Mouse (Mus musculus): ENCODE results near the gene Ndufaf8. TPM values are rescaled to one million over a fixed set of nuclear protein-coding genes. Genes with fewer than 3 reads are reported as not detected.

Ndufaf8 gene
- polyA plus RNA-seq, 1 experiment, result 47.0 TPM

DNA sequence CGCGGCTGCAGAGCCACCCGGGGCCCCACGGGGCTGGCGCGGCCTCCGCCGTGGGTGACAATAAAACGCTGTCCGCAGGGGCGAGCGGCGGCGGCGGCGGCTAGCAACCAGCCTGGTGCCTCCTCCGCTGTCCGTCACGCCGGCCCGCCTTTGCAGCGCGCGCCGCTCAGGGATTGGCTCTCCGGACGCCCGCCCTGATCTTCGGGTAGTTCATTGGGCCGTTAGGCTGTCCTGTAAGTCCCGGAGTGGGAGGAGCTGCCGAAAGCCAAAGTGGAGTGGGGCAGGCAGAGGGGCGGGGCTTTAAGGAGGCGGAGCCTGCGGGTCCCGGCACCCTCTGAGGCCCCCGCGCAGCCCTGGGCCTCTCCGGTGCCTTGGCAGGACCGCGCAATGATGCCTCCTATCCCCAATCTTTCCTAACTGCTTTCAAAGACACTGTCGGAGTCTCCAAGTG lies 12.0 kb upstream of the Ndufaf8 start, which contains the start of gene Cep131:
Gene Cep131 (minus strand): TSS at position 126 of the 451 bp plus-strand sequence.
- H3K36me3 ChIP-seq (ENCODE audit: control insufficient read depth, insufficient read depth, low read length), result no peaks in the 10 kb centered on the region; the same call in 1 of the 2 replicates
- H3K4me1 ChIP-seq (ENCODE audit: control insufficient read depth, insufficient read depth, low read length), result peaks cover 5% of the 10 kb centered on the region
- TF ChIP-seq POLR2A (IDR thresholded peaks at IDR 0.05; ENCODE audit: control insufficient read depth, low read depth, low read length) (no peak), CTCF (IDR thresholded peaks at IDR 0.05; ENCODE audit: control insufficient read depth, insufficient read depth, insufficient replicate concordance, low read depth, low read length) (no peak)
- H3K4me3 ChIP-seq (ENCODE audit: control insufficient read depth, low read depth, low read length), result peak within 1 kb of the TSS; percentile 85
- peak within 1 kb of the TSS; percentile 39 for H3K27ac ChIP-seq (ENCODE audit: control insufficient read depth, insufficient read depth, low read depth, low read length)
- H3K27me3 ChIP-seq (ENCODE audit: control insufficient read depth, insufficient read depth, low read length), result no peaks in the 10 kb centered on the region

DNA sequence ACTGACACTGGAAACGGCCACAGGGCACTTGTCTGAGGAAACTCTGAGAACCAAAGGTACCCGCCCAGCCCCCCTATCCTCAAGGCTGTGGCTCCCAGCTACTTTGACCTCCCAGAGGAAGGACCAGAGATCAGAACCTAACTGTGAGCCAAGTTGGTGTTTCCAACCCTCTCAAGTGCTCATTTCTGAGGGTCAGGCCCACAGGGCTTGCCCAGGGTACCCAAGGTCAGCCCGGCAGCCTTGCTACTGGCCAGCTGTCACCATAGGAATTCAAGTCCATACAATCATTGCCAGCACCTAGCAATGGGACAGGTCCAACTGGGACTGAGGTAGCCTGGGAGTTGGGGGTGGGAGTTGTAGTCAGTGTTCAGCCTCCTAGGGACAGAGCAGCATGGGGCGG lies 8.1 kb upstream of the Ndufaf8 start:
- no peak overlapping the region for H3K4me3 ChIP-seq (ENCODE audit: control insufficient read depth, low read depth, low read length)
- H3K27me3 ChIP-seq (ENCODE audit: control insufficient read depth, insufficient read depth, low read length), result no peaks in the 10 kb centered on the region
- TF ChIP-seq CTCF (IDR thresholded peaks at IDR 0.05; ENCODE audit: control insufficient read depth, insufficient read depth, insufficient replicate concordance, low read depth, low read length), result no peak
- no peak; the same call in 1 of the 2 replicates for TF ChIP-seq POLR2A (IDR thresholded peaks at IDR 0.05; ENCODE audit: control insufficient read depth, low read depth, low read length)
- peaks cover 5% of the 10 kb centered on the region for H3K4me1 ChIP-seq (ENCODE audit: control insufficient read depth, insufficient read depth, low read length)
- H3K27ac ChIP-seq (ENCODE audit: control insufficient read depth, insufficient read depth, low read depth, low read length), result no peak overlapping the region
- H3K36me3 ChIP-seq (ENCODE audit: control insufficient read depth, insufficient read depth, low read length), result no peaks in the 10 kb centered on the region; the same call in 1 of the 2 replicates

DNA sequence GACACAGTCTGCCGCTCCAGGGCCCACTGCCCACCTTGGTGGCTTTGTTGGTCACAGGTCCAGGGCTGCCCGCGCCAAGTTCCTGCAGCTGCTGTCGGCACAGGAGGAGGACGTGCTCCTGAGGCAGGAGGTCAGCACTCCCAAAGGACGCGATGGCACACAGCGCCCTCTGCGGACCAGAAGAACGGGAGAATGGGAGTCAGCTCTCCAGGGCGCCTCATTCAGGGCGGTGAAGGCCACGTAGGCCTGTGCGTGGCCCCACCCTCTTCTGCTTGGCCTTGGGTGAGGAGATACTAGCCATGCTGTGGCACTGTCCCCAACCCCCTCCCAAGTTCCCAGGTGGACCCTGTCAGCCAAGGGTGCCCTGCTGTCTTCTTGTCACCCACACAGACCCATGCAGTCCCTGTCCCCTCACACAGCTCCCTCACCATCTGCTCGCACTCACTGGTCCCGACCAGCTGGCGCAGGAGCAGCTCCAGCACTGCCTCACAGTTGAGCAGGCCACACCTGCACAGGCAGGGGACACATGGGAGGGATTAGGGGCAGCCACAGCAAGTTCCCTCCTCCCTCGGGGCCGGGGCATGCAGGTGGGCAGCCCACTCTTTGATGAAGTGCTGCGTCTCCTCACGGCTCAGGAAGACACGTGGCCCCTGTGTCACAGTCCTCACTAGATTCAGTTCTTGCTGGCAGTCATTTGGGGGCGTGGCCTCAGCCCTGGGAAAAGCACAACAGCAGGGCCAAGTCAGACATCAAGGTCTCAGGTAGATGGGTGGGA lies 5.7 kb upstream of the Ndufaf8 start:
- Histone ChIP-seq H3K36me3 (ENCODE audit: control insufficient read depth, insufficient read depth, low read length) (no peaks in the 10 kb centered on the region; the same call in 1 of the 2 replicates), H3K4me3 (ENCODE audit: control insufficient read depth, low read depth, low read length) (no peak overlapping the region), H3K4me1 (ENCODE audit: control insufficient read depth, insufficient read depth, low read length) (peaks cover 3% of the 10 kb centered on the region; the same call in 1 of the 2 replicates), H3K27ac (ENCODE audit: control insufficient read depth, insufficient read depth, low read depth, low read length) (no peak overlapping the region), H3K27me3 (ENCODE audit: control insufficient read depth, insufficient read depth, low read length) (no peaks in the 10 kb centered on the region)
- TF ChIP-seq POLR2A (IDR thresholded peaks at IDR 0.05; ENCODE audit: control insufficient read depth, low read depth, low read length), result no peak
- peak; percentile 15; the same call in 1 of the 2 replicates for TF ChIP-seq CTCF (IDR thresholded peaks at IDR 0.05; ENCODE audit: control insufficient read depth, insufficient read depth, insufficient replicate concordance, low read depth, low read length)

DNA sequence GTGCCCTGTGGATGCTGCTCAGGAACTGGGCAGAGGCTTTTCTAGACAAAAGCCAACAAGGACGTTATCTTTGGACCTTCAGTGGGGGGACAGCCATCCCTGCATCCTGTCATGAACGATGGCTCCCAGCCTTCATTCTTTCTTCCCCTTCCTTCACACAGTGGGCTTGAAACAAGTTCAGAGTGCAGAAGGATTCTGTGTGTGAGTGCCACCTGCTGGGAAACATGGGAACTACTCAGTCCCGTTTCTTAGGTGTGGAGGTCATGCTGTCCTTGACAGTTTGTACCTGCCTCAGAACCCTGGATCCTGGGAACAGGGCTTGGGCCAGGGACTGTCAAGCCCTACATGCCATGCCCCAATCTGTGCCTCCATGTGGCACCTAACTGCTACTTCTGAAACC lies 2.3 kb downstream of the Ndufaf8 start:
- Histone ChIP-seq H3K4me3 (ENCODE audit: control insufficient read depth, low read depth, low read length) (no peak overlapping the region), H3K36me3 (ENCODE audit: control insufficient read depth, insufficient read depth, low read length) (peaks cover 1% of the 10 kb centered on the region), H3K27me3 (ENCODE audit: control insufficient read depth, insufficient read depth, low read length) (no peaks in the 10 kb centered on the region), H3K4me1 (ENCODE audit: control insufficient read depth, insufficient read depth, low read length) (peaks cover 9% of the 10 kb centered on the region), H3K27ac (ENCODE audit: control insufficient read depth, insufficient read depth, low read depth, low read length) (no peak overlapping the region)
- peak; percentile 37; the same call in 1 of the 2 replicates for TF ChIP-seq CTCF (IDR thresholded peaks at IDR 0.05; ENCODE audit: control insufficient read depth, insufficient read depth, insufficient replicate concordance, low read depth, low read length)
- no peak for TF ChIP-seq POLR2A (IDR thresholded peaks at IDR 0.05; ENCODE audit: control insufficient read depth, low read depth, low read length)

DNA sequence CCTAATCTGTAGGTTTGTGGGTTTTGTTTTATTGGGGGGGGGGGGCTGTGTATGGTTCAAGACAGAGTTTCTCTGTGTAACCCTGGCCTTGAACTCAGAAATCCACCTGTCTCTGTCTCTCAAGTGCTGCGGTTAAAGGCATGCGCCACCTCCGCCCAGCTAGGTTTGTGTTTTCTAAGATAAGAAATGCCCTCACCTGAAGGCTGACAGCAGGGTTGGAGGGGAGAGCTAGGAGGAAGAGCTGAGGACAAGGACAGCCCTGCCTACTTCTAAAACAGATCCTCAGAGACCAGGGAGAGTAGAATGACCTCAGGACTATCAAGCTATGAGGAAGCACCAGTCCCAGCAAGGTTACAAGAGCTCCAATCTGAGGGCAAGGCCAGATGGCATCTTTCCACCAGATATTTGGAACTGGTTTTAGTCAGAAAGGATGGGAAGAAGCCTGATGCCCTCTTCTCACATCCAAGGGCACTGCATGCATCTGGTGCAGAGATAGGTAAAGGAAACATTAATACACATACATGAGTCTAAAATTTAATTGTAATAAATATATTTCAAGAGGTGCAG lies 4.8 kb downstream of the Ndufaf8 start:
- no peak for TF ChIP-seq CTCF (IDR thresholded peaks at IDR 0.05; ENCODE audit: control insufficient read depth, insufficient read depth, insufficient replicate concordance, low read depth, low read length)
- no peak for TF ChIP-seq POLR2A (IDR thresholded peaks at IDR 0.05; ENCODE audit: control insufficient read depth, low read depth, low read length)
- no peak overlapping the region for H3K4me3 ChIP-seq (ENCODE audit: control insufficient read depth, low read depth, low read length)
- H3K36me3 ChIP-seq (ENCODE audit: control insufficient read depth, insufficient read depth, low read length), result peaks cover 1% of the 10 kb centered on the region
- no peaks in the 10 kb centered on the region for H3K27me3 ChIP-seq (ENCODE audit: control insufficient read depth, insufficient read depth, low read length)
- no peak overlapping the region for H3K27ac ChIP-seq (ENCODE audit: control insufficient read depth, insufficient read depth, low read depth, low read length)
- peaks cover 6% of the 10 kb centered on the region for H3K4me1 ChIP-seq (ENCODE audit: control insufficient read depth, insufficient read depth, low read length)

DNA sequence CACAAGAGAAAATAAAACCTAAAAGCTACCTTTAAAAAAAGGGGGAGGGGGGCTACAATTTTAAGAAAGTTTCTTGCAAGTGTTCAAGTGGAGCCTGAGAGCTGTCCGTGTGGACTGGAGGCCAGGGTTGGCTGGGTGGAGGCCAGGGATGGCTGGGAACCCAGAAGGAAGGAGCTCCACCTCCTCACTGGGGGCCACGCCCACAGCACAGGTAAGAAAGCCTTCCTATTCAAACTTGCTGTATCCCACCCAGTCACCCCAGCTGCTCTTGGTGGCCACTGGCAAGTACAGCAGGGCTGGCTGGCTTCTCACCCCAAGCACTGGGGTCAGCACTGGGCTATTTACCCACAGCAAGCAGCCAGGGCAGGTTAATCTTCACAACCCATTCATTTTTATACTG lies 8.3 kb downstream of the Ndufaf8 start:
- no peak for TF ChIP-seq POLR2A (IDR thresholded peaks at IDR 0.05; ENCODE audit: control insufficient read depth, low read depth, low read length)
- TF ChIP-seq CTCF (IDR thresholded peaks at IDR 0.05; ENCODE audit: control insufficient read depth, insufficient read depth, insufficient replicate concordance, low read depth, low read length), result no peak
- Histone ChIP-seq H3K4me3 (ENCODE audit: control insufficient read depth, low read depth, low read length) (no peak overlapping the region), H3K27ac (ENCODE audit: control insufficient read depth, insufficient read depth, low read depth, low read length) (no peak overlapping the region), H3K36me3 (ENCODE audit: control insufficient read depth, insufficient read depth, low read length) (peaks cover 1% of the 10 kb centered on the region), H3K27me3 (ENCODE audit: control insufficient read depth, insufficient read depth, low read length) (no peaks in the 10 kb centered on the region), H3K4me1 (ENCODE audit: control insufficient read depth, insufficient read depth, low read length) (no peaks in the 10 kb centered on the region)

DNA sequence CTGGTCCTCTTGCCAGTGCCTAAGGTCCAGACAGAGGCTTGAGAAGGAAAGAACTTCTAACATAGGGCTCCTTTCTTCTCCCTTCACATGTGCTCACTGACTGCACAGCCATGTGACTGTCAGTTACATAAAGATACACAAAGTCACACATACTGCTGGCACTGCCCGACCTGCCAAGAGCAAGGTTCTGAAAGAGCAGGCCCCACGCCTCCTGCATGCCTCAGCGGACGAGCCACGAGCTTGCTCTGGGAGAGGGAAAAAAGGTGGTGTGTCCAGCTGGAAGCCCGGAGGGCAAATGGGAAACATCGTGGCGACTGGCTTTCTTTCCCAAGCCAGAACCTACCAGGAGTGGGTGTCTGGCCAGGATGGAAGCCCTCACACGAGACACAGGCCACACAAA lies 9.1 kb downstream of the Ndufaf8 start:
- no peak for TF ChIP-seq POLR2A (IDR thresholded peaks at IDR 0.05; ENCODE audit: control insufficient read depth, low read depth, low read length)
- no peak for TF ChIP-seq CTCF (IDR thresholded peaks at IDR 0.05; ENCODE audit: control insufficient read depth, insufficient read depth, insufficient replicate concordance, low read depth, low read length)
- Histone ChIP-seq H3K27ac (ENCODE audit: control insufficient read depth, insufficient read depth, low read depth, low read length) (no peak overlapping the region), H3K36me3 (ENCODE audit: control insufficient read depth, insufficient read depth, low read length) (peaks cover 3% of the 10 kb centered on the region), H3K27me3 (ENCODE audit: control insufficient read depth, insufficient read depth, low read length) (no peaks in the 10 kb centered on the region), H3K4me1 (ENCODE audit: control insufficient read depth, insufficient read depth, low read length) (no peaks in the 10 kb centered on the region), H3K4me3 (ENCODE audit: control insufficient read depth, low read depth, low read length) (no peak overlapping the region)

All from testis, adult 2 months (tissue).